Mouse (Mus musculus): ENCODE data around the gene Kntc1. TPM values are rescaled to one million over a fixed set of nuclear protein-coding genes. Genes with fewer than 3 reads are reported as not detected.
A peak's percentile ranks its signal among the peaks of the same experiment; 100 is the strongest.

Kntc1 gene
- polyA plus RNA-seq, 1 experiment from 2014 or later = 4.9 TPM

DNA sequence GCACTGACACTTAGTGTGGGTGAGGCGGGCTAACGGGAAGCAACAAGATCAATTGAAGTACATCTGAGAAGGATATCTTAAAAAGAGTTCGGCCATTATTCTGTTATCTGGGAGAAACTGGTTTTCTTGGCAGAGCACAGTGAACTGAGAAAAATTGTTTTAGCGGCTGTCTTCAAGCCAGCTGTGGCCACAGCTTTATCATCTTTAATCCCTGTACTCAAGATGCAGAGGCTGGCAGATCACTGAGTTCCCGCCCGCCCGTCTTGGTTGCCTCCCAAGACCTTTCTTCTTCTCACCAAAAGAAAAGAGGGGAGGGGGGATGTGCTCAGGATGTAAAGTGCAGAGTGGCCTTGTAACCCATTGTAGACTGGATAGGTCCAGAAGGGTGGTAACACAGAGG lies 67.4 kb downstream of the Kntc1 start:
- Histone ChIP-seq H3K4me3 (ENCODE audit: low read depth, low read length) (no peak overlapping the region), H3K36me3 (ENCODE audit: control insufficient read depth, insufficient read depth, low read length) (no peaks in the 10 kb centered on the region; the same call in 1 of the 2 replicates), H3K27ac (replicated peaks) (no peak overlapping the region), H3K27me3 (ENCODE audit: control insufficient read depth, insufficient read depth, low read length) (no peaks in the 10 kb centered on the region), H3K4me2 (replicated peaks; ENCODE audit: low read depth) (no peak overlapping the region), H3K9me3 (ENCODE audit: control insufficient read depth, low read length) (no peaks in the 10 kb centered on the region), H3K4me1 (replicated peaks; ENCODE audit: control insufficient read depth, insufficient read depth) (no peaks in the 10 kb centered on the region), H3K9ac (ENCODE audit: low read length) (no peak overlapping the region)
- TF ChIP-seq CTCF (IDR thresholded peaks at IDR 0.05; ENCODE audit: low read depth) = no peak
- no peak for TF ChIP-seq EP300 (optimal IDR thresholded peaks at IDR 0.05)
- DNase-seq (ENCODE audit: low spot score) (no peak), ATAC-seq (ENCODE audit: low FRiP score, low TSS enrichment) (no peak)
- WGBS = 71% methylated on average over 7 of the region's 7 CpGs

- DNase-seq (ENCODE audit: low spot score) (no peak), ATAC-seq (ENCODE audit: low FRiP score, low TSS enrichment) (no peak)
- Histone ChIP-seq H3K4me2 (replicated peaks; ENCODE audit: low read depth) (no peak overlapping the region), H3K4me1 (replicated peaks; ENCODE audit: control insufficient read depth, insufficient read depth) (no peaks in the 10 kb centered on the region), H3K9ac (ENCODE audit: low read length) (no peak overlapping the region), H3K36me3 (ENCODE audit: control insufficient read depth, insufficient read depth, low read length) (no peaks in the 10 kb centered on the region; the same call in 1 of the 2 replicates), H3K9me3 (ENCODE audit: control insufficient read depth, low read length) (no peaks in the 10 kb centered on the region), H3K27ac (replicated peaks) (no peak overlapping the region), H3K4me3 (ENCODE audit: low read depth, low read length) (no peak overlapping the region), H3K27me3 (ENCODE audit: control insufficient read depth, insufficient read depth, low read length) (no peaks in the 10 kb centered on the region)
- WGBS = 90% methylated on average over 19 of the region's 19 CpGs
- no peak for TF ChIP-seq CTCF (IDR thresholded peaks at IDR 0.05; ENCODE audit: low read depth)
- no peak for TF ChIP-seq EP300 (optimal IDR thresholded peaks at IDR 0.05)
Measured at GRCm38 (mm10) chr5:123818941-123819577, 69.5 kb downstream of the Kntc1 start.

GRCm38 (mm10) chr5:123820501-123821263 lies 71.2 kb downstream of the Kntc1 start:
- Histone ChIP-seq H3K9me3 (ENCODE audit: control insufficient read depth, low read length) (no peaks in the 10 kb centered on the region), H3K27ac (replicated peaks) (no peak overlapping the region), H3K36me3 (ENCODE audit: control insufficient read depth, insufficient read depth, low read length) (no peaks in the 10 kb centered on the region), H3K4me2 (replicated peaks; ENCODE audit: low read depth) (no peak overlapping the region), H3K4me1 (replicated peaks; ENCODE audit: control insufficient read depth, insufficient read depth) (no peaks in the 10 kb centered on the region), H3K9ac (ENCODE audit: low read length) (no peak overlapping the region), H3K27me3 (ENCODE audit: control insufficient read depth, insufficient read depth, low read length) (no peaks in the 10 kb centered on the region), H3K4me3 (ENCODE audit: low read depth, low read length) (no peak overlapping the region)
- ATAC-seq (ENCODE audit: low FRiP score, low TSS enrichment) (peak; percentile 87), DNase-seq (ENCODE audit: low spot score) (peak; percentile 44)
- TF ChIP-seq EP300 (optimal IDR thresholded peaks at IDR 0.05) (no peak), CTCF (IDR thresholded peaks at IDR 0.05; ENCODE audit: low read depth) (peak; percentile 79)
- 68% methylated on average over 9 of the region's 9 CpGs for WGBS

DNA sequence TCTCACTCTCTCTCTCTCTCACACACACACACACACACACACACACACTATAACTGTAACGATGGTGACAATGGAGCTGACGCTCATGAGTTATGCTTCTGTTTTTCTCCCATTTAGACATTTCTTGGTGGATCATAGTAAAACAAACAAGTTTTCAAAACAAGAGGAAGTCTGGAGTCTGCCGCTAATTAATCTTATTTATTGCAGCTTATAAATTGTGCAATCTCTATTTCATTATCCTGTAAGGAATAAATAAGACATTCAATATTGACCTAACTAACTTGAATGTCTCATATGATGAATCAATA lies 71.7 kb downstream of the Kntc1 start:
- Histone ChIP-seq H3K4me2 (replicated peaks; ENCODE audit: low read depth) (no peak overlapping the region), H3K36me3 (ENCODE audit: control insufficient read depth, insufficient read depth, low read length) (no peaks in the 10 kb centered on the region), H3K27me3 (ENCODE audit: control insufficient read depth, insufficient read depth, low read length) (no peaks in the 10 kb centered on the region), H3K9me3 (ENCODE audit: control insufficient read depth, low read length) (no peaks in the 10 kb centered on the region), H3K9ac (ENCODE audit: low read length) (no peak overlapping the region), H3K27ac (replicated peaks) (no peak overlapping the region), H3K4me3 (ENCODE audit: low read depth, low read length) (no peak overlapping the region), H3K4me1 (replicated peaks; ENCODE audit: control insufficient read depth, insufficient read depth) (no peaks in the 10 kb centered on the region)
- TF ChIP-seq EP300 (optimal IDR thresholded peaks at IDR 0.05) (no peak), CTCF (IDR thresholded peaks at IDR 0.05; ENCODE audit: low read depth) (no peak)
- no peak for ATAC-seq (ENCODE audit: low FRiP score, low TSS enrichment)
- 62% methylated on average over 3 of the region's 3 CpGs for WGBS
- no peak for DNase-seq (ENCODE audit: low spot score)

GRCm38 (mm10) chr5:123822706-123823105 lies 73.2 kb downstream of the Kntc1 start:
- H3K27ac ChIP-seq (replicated peaks) = no peak overlapping the region
- TF ChIP-seq EP300 (optimal IDR thresholded peaks at IDR 0.05) (no peak), CTCF (IDR thresholded peaks at IDR 0.05; ENCODE audit: low read depth) (no peak)
- H3K27me3 ChIP-seq (ENCODE audit: control insufficient read depth, insufficient read depth, low read length) = no peaks in the 10 kb centered on the region
- H3K4me1 ChIP-seq (replicated peaks; ENCODE audit: control insufficient read depth, insufficient read depth) = no peaks in the 10 kb centered on the region
- no peak for DNase-seq (ENCODE audit: low spot score)
- WGBS = 63% methylated on average over 7 of the region's 7 CpGs
- no peaks in the 10 kb centered on the region for H3K9me3 ChIP-seq (ENCODE audit: control insufficient read depth, low read length)
- ATAC-seq (ENCODE audit: low FRiP score, low TSS enrichment) = no peak
- H3K36me3 ChIP-seq (ENCODE audit: control insufficient read depth, insufficient read depth, low read length) = no peaks in the 10 kb centered on the region
- no peak overlapping the region for H3K4me2 ChIP-seq (replicated peaks; ENCODE audit: low read depth)
- no peak overlapping the region for H3K9ac ChIP-seq (ENCODE audit: low read length)
- no peak overlapping the region for H3K4me3 ChIP-seq (ENCODE audit: low read depth, low read length)

DNA sequence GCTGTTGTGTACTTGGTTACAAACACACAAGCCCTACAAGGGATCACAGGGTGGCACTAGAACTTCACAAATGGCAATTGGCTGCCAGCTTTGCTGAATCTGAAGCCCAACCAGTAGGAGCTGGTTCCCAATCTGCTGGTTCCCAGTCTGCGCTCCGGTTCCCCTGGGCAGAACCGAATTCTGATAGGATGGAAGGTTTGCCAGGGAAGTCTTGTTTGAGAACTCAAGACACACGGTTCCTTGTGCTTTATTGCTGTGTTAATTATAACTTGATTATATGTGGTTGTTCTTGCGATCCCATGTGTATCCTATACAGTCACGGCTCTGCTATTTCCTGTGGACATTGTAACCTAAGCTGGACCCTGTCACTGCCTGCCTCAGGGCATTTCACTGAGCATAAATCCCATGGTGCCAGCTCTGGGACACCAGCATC lies 78.2 kb downstream of the Kntc1 start:
- H3K27ac ChIP-seq (replicated peaks) = 0 out of 2 replicates have a peak overlapping the region, but pooled peaks have one; percentile 18
- no peaks in the 10 kb centered on the region for H3K27me3 ChIP-seq (ENCODE audit: control insufficient read depth, insufficient read depth, low read length)
- H3K36me3 ChIP-seq (ENCODE audit: control insufficient read depth, insufficient read depth, low read length) = no peaks in the 10 kb centered on the region
- TF ChIP-seq EP300 (optimal IDR thresholded peaks at IDR 0.05) = no peak
- peak; percentile 75 for TF ChIP-seq CTCF (IDR thresholded peaks at IDR 0.05; ENCODE audit: low read depth)
- H3K4me3 ChIP-seq (ENCODE audit: low read depth, low read length) = no peak overlapping the region
- 69% methylated on average over 6 of the region's 6 CpGs for WGBS
- peak; percentile 35 for DNase-seq (ENCODE audit: low spot score)
- H3K4me1 ChIP-seq (replicated peaks; ENCODE audit: control insufficient read depth, insufficient read depth) = no peaks in the 10 kb centered on the region
- H3K4me2 ChIP-seq (replicated peaks; ENCODE audit: low read depth) = no peak overlapping the region
- no peak overlapping the region; the same call in 1 of the 2 replicates for H3K9ac ChIP-seq (ENCODE audit: low read length)
- H3K9me3 ChIP-seq (ENCODE audit: control insufficient read depth, low read length) = no peaks in the 10 kb centered on the region
- ATAC-seq (ENCODE audit: low FRiP score, low TSS enrichment) = peak; percentile 43; the same call in 1 of the 2 replicates

Measured in stomach, postnatal 0 days (tissue).